ENCODE assay signal across 8 mouse cellular contexts in the genomic region with DNA sequence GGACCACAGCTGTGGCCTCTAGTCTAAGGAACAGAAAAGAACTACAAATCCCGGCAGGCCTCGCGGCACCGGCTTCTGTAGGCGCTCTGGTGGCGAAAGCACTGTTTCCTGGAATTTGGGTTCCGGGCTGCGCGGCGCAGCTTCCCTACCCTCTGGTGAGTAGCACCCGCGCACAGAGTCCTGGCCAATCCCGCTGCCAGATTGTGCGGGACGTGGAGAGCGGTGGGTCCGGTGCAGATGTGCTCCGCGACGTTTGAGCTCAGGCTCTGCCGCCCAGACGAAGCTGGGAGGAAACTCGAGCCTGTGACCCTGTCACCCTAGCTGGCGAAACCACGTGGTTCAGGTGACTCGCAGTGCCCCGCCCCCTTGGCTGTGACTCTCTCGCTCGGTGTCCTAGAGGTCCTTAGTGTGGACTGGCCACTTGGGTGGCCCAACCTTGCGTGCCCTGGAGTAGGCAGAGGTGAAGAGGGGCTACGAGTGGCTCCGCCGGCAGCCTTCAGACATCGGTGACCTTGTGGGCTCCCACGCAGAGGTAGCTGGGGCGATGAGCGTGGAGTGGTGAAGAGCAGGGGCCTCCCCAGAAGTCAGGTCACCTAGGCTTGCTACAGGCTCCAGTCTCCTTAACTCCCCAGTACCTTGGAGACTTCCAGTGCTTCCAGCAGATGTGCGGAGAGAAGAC. TPM values are rescaled to one million over a fixed set of nuclear protein-coding genes. Genes with fewer than 3 reads are reported as not detected.
DNase-seq lines count a peak whose midpoint lies in the region; ATAC-seq lines count a peak whose summit lies in the region.

A gene (plus strand): TSS at position 114 of the 679 bp plus-strand sequence.

- H3K36me3 ChIP-seq in hindbrain, embryonic 11.5 days (ENCODE audit: control insufficient read depth, insufficient read depth, low read length), result no peaks in the 10 kb centered on the region

- H3K9ac ChIP-seq in hindbrain, embryonic 11.5 days (ENCODE audit: low read depth, low read length), result peak within 1 kb of the TSS; percentile 72

- peak within 1 kb of the TSS; percentile 68 for H3K4me3 ChIP-seq in hindbrain, embryonic 11.5 days (ENCODE audit: low read depth, low read length)

- WGBS in hindbrain, embryonic 11.5 days, result under 1% methylated on average over 38 of the region's 38 CpGs

- H3K4me2 ChIP-seq in hindbrain, embryonic 11.5 days (replicated peaks; ENCODE audit: low read depth, low read length), result peak within 1 kb of the TSS; percentile 61

- DNase-seq in MN1 (ENCODE audit: low spot score), result peak; percentile 83
- peak; percentile 93 for DNase-seq in cerebellum, adult 9-10 months
- DNase-seq in frontal cortex, adult 2 months (ENCODE audit: extremely low spot score in 1 of 2, low spot score in 1 of 2), result peak; percentile 94 to 96
- DNase-seq in hindbrain, embryonic 11.5 days (ENCODE audit: low spot score), result peak; percentile 94
- peak; percentile 86 to 92 for DNase-seq in layer of hippocampus, postnatal 10 days (ENCODE audit: low spot score in 2 of 2)
- peak; percentile 92 for DNase-seq in lung, postnatal 10 days
- DNase-seq in ovary, postnatal 36 days (ENCODE audit: low spot score), result peak; percentile 83
- DNase-seq in thymus, postnatal 25 days, result peak; percentile 88

- ATAC-seq in hindbrain, embryonic 11.5 days (ENCODE audit: low FRiP score), result peak; percentile 98

- no peaks in the 10 kb centered on the region for H3K4me1 ChIP-seq in hindbrain, embryonic 11.5 days (replicated peaks; ENCODE audit: control insufficient read depth, insufficient read depth, low read length)

- peak within 1 kb of the TSS; percentile 54; the same call in 1 of the 2 replicates for H3K27ac ChIP-seq in hindbrain, embryonic 11.5 days (ENCODE audit: low read depth, low read length)

- H3K9me3 ChIP-seq in hindbrain, embryonic 11.5 days (ENCODE audit: control insufficient read depth, low read length), result no peaks in the 10 kb centered on the region

- H3K27me3 ChIP-seq in hindbrain, embryonic 11.5 days (ENCODE audit: control insufficient read depth, insufficient read depth, low read length), result no peaks in the 10 kb centered on the region

RNA-seq across cellular contexts. Expression of the gene that starts here (rescaled TPM):
- polyA plus RNA-seq in frontal cortex, adult 2 months (2012; rRNA removed), result 44.6 and 46.9 TPM in 2 replicates
- polyA plus RNA-seq in hindbrain, embryonic 11.5 days (2014; fragmentation: Nextera tagmentation; extraction: Ambion mirVana), result 11.1 and 11.2 TPM in 2 replicates
- total RNA-seq in layer of hippocampus, postnatal 10 days (2021), result 10 to 100 TPM; 32.8 to 34.2 TPM

Comparison
In these comparisons a context has a peak if more than half of its experiments do, and no peak if none do; other contexts are left out.
1. Peak in every context shown above with its lines: DNase-seq, ATAC-seq, H3K4me3 ChIP-seq and H3K27ac ChIP-seq.